Mouse (Mus musculus) midbrain, postnatal 0 days (tissue): ENCODE data around the gene Chn2. TPM values are rescaled to one million over a fixed set of nuclear protein-coding genes. Genes with fewer than 3 reads are reported as not detected.

Experiments
- ATAC-seq: fragments of 200-750 bp; cut with Nextera tagmentation; 2 replicates; pipeline ENCODE4 v1.8.0; 2017; ENCODE audit warnings: moderate number of reproducible peaks, mild to moderate bottlenecking, moderate TSS enrichment, moderate library complexity; ENCODE audit not compliant: low FRiP score
- DNase-seq: peaks from one replicate; pipeline ENCODE4 v3.0.0-alpha.2; 2015; ENCODE audit warnings: low spot score
- H3K27ac ChIP-seq: fragments of 300-500 bp; sonication (generic); 2 replicates; pipeline ENCODE4 v1.5.1; 2014; ENCODE audit warnings: low read depth, mild to moderate bottlenecking, low read length, mixed read lengths
- H3K27me3 ChIP-seq: fragments of 300-500 bp; sonication (generic); 2 replicates; pipeline ENCODE4 v1.6.1; 2014; ENCODE audit warnings: low read length, control low read depth, mixed read lengths; ENCODE audit not compliant: insufficient read depth
- H3K36me3 ChIP-seq: fragments of 300-500 bp; sonication (generic); 2 replicates; pipeline ENCODE4 v1.6.1; 2014; ENCODE audit warnings: low read length, control low read depth, mixed read lengths; ENCODE audit not compliant: insufficient read depth
- H3K4me1 ChIP-seq: fragments of 300-500 bp; sonication (generic); 2 replicates; pipeline ENCODE4 v1.6.1; 2014; ENCODE audit warnings: mild to moderate bottlenecking, control low read depth, antibody characterized with exemption, low read length, mixed read lengths; ENCODE audit not compliant: insufficient read depth
- H3K4me2 ChIP-seq: fragments of 300-500 bp; sonication (generic); 2 replicates; pipeline ENCODE4 v1.6.1; 2014; ENCODE audit warnings: low read depth, mild to moderate bottlenecking, low read length, mixed read lengths; ENCODE audit not compliant: poor library complexity, severe bottlenecking
- H3K4me3 ChIP-seq: fragments of 300-500 bp; sonication (generic); 2 replicates; pipeline ENCODE4 v1.5.1; 2014; ENCODE audit warnings: low read depth, mild to moderate bottlenecking, low read length, moderate library complexity
- H3K9ac ChIP-seq: fragments of 300-500 bp; sonication (generic); replicated peaks from 2 replicates; pipeline ENCODE4 v1.6.1; 2014; ENCODE audit warnings: mild to moderate bottlenecking, low read length, moderate library complexity, mixed read lengths; ENCODE audit not compliant: poor library complexity, severe bottlenecking
- H3K9me3 ChIP-seq: fragments of 300-500 bp; sonication (generic); 2 replicates; pipeline ENCODE4 v1.6.1; 2016; ENCODE audit warnings: low read length, control low read depth
- CTCF ChIP-seq: IDR thresholded peaks from 2 replicates; pipeline ENCODE4 v1.5.1; 2016; ENCODE audit warnings: antibody characterized with exemption, mild to moderate bottlenecking
- WGBS: fragments of 180-500 bp; shearing (Covaris S2); extraction: QIAGEN DNeasy Blood & Tissue Kit; methylation state at CpG from one replicate; pipeline ENCODE4 v1.1.7; 2014; 5-methylcytosine and 5-hydroxymethylcytosine counted together
- polyA plus RNA-seq: library from polyadenylated mRNA; unstranded; fragments of >200 nt; fragmentation: Nextera tagmentation; extraction: Ambion mirVana; gene quantifications from 2 replicates; pipeline ENCODE4 v1.2.1, GENCODE M21; 2015
- total RNA-seq: library from RNA; depleted of rRNA; stranded (reverse); fragments of >200 nt; gene quantifications from 2 replicates; pipeline ENCODE4 v1.2.3, GENCODE M21; 2014

The Chn2 gene
- total and polyA plus RNA-seq, 2 experiments from 2014 or later = 21.4 to 36.4 TPM

GRCm38 (mm10) chr6:54143652-54143960 is 104.3 kb downstream of the Chn2 start:
- no peak overlapping the region for H3K4me2 ChIP-seq
- no peak overlapping the region for H3K9ac ChIP-seq
- WGBS = 88% methylated on average over 2 of the region's 2 CpGs

GRCm38 (mm10) chr6:54148844-54149526 is 109.6 kb downstream of the Chn2 start:
- Histone ChIP-seq H3K4me1 (no peaks in the 10 kb centered on the region), H3K9me3 (no peaks in the 10 kb centered on the region), H3K4me2 (no peak overlapping the region), H3K4me3 (no peak overlapping the region), H3K36me3 (no peaks in the 10 kb centered on the region), H3K27ac (no peak overlapping the region), H3K27me3 (no peaks in the 10 kb centered on the region), H3K9ac (no peak overlapping the region)
- WGBS = 66% methylated on average over 6 of the region's 6 CpGs
- DNase-seq (no peak), ATAC-seq (no peak)
- TF ChIP-seq CTCF = no peak

More at GRCm38 (mm10) chr6:54143652-54143960, 104.3 kb downstream of the Chn2 start:
- no peak for TF ChIP-seq CTCF
- Histone ChIP-seq H3K27me3 (no peaks in the 10 kb centered on the region), H3K4me1 (peaks cover 3% of the 10 kb centered on the region; the same call in 1 of the 2 replicates), H3K36me3 (no peaks in the 10 kb centered on the region), H3K4me3 (no peak overlapping the region), H3K9me3 (no peaks in the 10 kb centered on the region), H3K27ac (no peak overlapping the region)
- no peak for DNase-seq
- ATAC-seq = no peak

- Histone ChIP-seq H3K36me3 (no peaks in the 10 kb centered on the region), H3K9me3 (no peaks in the 10 kb centered on the region), H3K4me1 (no peaks in the 10 kb centered on the region), H3K4me2 (no peak overlapping the region), H3K27me3 (no peaks in the 10 kb centered on the region), H3K4me3 (no peak overlapping the region), H3K9ac (no peak overlapping the region), H3K27ac (no peak overlapping the region)
- no peak for TF ChIP-seq CTCF
- ATAC-seq = no peak
- no peak for DNase-seq
- 85% methylated on average over 5 of the region's 5 CpGs for WGBS
Observed at GRCm38 (mm10) chr6:54150821-54151220, 111.5 kb downstream of the Chn2 start.

- Histone ChIP-seq H3K36me3 (no peaks in the 10 kb centered on the region), H3K9ac (no peak overlapping the region), H3K4me1 (no peaks in the 10 kb centered on the region), H3K27me3 (no peaks in the 10 kb centered on the region), H3K9me3 (no peaks in the 10 kb centered on the region), H3K27ac (no peak overlapping the region), H3K4me2 (no peak overlapping the region), H3K4me3 (no peak overlapping the region)
- no peak for ATAC-seq
- WGBS = 66% methylated on average over 7 of the region's 7 CpGs
- no peak for TF ChIP-seq CTCF
- DNase-seq = no peak
Observed at GRCm38 (mm10) chr6:54151443-54152241, 112.3 kb downstream of the Chn2 start.

- H3K9ac ChIP-seq = no peak overlapping the region
- DNase-seq (no peak), ATAC-seq (no peak)
- no peaks in the 10 kb centered on the region for H3K27me3 ChIP-seq
- H3K4me3 ChIP-seq = no peak overlapping the region
- H3K4me1 ChIP-seq = no peaks in the 10 kb centered on the region
- no peak overlapping the region for H3K4me2 ChIP-seq
- H3K36me3 ChIP-seq = no peaks in the 10 kb centered on the region
- no peak for TF ChIP-seq CTCF
- WGBS = 91% methylated on average over 2 of the region's 2 CpGs
- H3K9me3 ChIP-seq = no peaks in the 10 kb centered on the region
- H3K27ac ChIP-seq = no peak overlapping the region
Observed at GRCm38 (mm10) chr6:54157097-54157496, 117.7 kb downstream of the Chn2 start.

- H3K4me3 ChIP-seq = no peak overlapping the region
- 60% methylated on average over 3 of the region's 3 CpGs for WGBS
- no peaks in the 10 kb centered on the region for H3K27me3 ChIP-seq
- ATAC-seq (no peak), DNase-seq (no peak)
- TF ChIP-seq CTCF = no peak
- H3K4me1 ChIP-seq = no peaks in the 10 kb centered on the region
- H3K4me2 ChIP-seq = no peak overlapping the region
- H3K27ac ChIP-seq = no peak overlapping the region
- no peaks in the 10 kb centered on the region for H3K9me3 ChIP-seq
- H3K36me3 ChIP-seq = no peaks in the 10 kb centered on the region
- no peak overlapping the region for H3K9ac ChIP-seq
Observed at GRCm38 (mm10) chr6:54158317-54158716, 119.0 kb downstream of the Chn2 start.
